Mouse (Mus musculus) yolk sac, embryonic 10.5 days (tissue): ENCODE data around the gene Adat2.

ENCODE experiments used
- DNase-seq: peaks from one replicate; pipeline ENCODE4 v3.0.0-alpha.2; 2017; ENCODE audit warnings: low spot score

Adat2 gene

DNA sequence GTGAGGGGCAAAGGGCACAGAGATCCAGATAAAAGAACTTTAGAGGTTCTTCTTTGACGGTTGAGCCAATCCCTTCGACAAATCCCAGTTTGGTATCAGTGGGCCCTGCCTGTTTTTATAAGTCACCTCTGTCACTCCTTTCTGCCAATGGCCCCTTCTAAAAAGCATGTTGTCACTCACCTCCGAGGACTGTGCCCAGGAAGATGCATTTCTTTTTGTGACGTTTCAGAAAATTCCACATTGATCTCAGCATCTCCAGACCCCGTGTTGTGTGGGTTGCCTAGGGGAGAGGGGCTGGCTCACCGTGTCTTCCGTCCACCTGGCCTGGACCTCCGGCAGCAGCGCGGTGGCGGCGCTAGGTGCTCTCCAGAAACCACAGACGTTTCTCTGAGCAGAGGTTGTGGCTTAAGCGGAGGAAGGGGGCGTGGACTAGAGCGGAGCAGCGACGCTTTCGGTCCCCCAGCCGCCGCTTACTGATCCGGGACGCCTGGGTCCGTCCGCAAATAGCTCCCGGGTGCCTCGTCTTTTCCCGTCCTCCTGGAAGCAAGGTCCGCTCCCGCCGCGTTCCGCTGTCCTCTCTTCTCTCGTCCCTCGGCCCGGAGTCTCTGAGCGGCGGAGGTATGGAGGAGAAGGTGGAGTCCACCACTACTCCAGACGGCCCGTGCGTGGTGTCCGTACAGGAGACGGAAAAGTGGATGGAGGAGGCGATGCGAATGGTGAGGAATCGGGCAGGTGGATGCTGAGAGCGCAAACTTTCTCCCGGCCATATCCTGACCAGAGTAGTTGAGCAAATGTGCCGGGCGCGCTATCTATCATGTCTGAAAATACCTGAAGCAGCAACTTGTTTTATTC, at the start of gene Adat2, which contains the start of gene Pex3:
Gene Adat2, plus strand, starts transcription at position 249 of the 852 bp plus-strand sequence.
Gene Pex3, minus strand, starts transcription at position 497 of the 852 bp plus-strand sequence.
- peak; percentile 89 for DNase-seq

GRCm38 (mm10) chr10:13521857-13522256, 30.8 kb upstream of the Adat2 start:
- DNase-seq: no peak

- DNase-seq: peak; percentile 26
Observed at GRCm38 (mm10) chr10:13528155-13528554, 24.5 kb upstream of the Adat2 start.

DNA sequence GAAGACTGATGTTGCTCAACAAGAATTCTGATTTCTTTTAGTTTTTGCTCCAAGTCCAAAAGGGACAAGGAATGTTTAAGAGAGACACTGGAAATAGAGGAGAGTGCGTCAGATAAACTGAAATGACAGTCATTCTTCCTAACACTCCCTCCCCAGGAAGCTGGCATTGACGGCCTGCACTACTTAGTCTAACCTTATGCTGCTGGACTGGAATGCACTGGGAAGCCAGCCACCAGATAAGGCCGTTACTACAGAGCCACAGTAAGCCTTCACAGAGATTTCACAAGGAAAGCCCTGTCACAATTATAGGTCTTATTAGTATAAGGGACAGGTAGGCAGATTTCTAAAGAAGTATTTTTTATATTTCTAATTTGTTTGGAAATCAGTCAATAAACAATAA, 17.9 kb upstream of the Adat2 start:
- no peak for DNase-seq

DNA sequence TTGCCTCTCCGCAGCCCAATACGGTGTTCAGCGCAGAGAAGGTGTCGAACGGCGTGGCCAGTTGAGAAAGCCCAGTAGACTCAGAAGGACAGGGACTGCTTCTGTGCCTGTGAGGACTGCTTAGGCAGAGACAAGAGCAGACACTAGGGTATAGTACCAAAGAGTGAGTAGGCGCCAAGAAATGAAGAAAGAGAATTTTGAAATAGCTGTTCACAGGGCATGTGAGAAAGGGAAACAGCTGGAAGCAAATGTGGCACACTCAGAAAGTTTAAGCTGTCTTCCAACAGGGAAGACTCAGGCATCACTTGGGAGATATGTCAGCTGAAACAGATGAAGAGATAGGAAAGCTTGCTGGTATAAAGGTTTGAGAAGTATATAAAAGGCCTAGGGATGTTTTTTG, 16.0 kb upstream of the Adat2 start:
- DNase-seq: no peak

DNA sequence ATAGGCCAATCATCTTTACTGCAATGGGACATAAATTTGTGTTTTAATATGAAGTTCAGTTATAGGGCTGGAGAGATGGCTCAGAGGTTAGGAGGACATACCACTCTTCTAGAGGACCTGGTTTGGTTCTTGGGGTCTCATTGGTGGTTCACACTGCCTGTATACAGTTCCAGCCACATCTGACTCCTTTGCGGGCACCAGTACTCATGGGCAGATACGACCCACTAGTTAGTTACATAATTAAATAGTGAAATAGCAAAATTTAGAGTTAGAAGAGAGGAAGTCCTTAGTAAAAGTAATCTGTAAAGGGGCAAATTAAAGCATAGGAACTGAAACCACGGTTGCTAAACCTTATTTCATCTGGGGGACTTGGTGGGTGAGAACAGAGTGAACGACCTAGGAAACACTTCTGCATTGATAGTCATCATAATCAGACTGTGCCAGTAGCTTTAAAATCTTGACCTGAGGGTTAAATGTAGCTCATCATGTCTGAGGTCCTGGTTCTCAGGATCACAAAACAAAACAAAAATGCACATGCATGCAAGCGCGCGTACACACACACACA, 12.8 kb upstream of the Adat2 start:
- DNase-seq: no peak

- DNase-seq: no peak
Observed at GRCm38 (mm10) chr10:13541721-13542120, 11.0 kb upstream of the Adat2 start.

DNA sequence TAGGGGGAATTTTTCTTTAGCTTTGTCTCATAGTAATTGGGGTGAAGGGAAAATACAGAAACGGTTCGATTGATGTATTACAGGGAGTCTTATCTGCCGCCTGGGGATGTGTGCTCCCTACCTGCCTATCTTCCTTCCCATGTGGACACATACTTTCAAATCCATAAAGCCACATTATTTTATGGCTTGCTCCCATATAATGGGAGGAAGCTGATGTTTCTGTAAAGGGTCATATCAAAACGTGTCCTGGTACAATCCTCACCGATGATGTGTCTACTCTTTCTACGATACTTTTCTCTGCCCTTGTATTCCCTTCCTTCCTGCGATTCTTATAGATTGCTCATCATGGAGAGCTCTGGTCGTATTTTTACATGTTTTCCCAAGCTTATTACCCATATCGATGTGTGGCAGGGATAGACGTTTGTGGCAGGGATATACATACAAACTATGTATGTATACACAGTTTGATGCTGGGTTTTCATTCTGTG, 848 bp downstream of the Adat2 start:
- DNase-seq: no peak

DNA sequence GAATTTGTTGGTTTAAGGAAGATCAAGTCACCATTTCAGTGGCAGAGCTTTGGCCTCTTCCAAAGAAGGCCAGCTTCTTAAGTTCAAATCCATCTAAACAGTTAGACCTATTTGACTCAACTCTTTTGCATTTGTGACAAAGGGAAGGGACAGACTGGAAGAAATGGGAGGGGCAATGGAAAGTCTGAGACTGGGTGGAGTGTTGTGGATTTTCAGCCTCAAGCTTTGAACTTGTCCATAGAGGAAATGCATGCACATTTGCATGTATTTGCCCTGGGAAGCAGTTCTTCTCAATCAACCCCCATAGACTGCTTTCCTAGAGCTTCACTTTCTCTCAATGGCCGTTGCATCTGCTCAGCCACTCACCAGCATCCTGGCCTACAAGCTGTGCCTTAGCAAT, 1.6 kb downstream of the Adat2 start:
- DNase-seq: no peak

GRCm38 (mm10) chr10:13560014-13560674, 7.5 kb downstream of the Adat2 start:
- no peak for DNase-seq

GRCm38 (mm10) chr10:13564364-13565079, 11.8 kb downstream of the Adat2 start:
- DNase-seq: peak; percentile 34

DNA sequence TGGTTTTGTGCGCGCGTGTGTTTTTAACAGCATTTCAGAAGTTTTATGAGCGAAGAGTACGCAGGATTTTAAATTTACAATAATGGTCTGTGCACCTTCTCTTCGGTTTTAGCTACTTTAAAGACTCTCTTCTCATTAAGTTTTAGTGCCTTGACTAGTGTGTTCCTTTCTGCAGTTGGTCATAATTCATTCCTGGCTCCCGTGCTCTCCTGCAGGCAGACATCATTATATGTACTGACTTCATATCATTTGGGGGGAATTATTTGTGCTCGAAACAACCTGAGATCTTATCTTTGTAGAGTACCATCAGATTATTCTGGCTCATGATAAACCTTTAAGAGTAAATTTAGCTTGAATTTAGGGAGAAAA, 12.4 kb downstream of the Adat2 start:
- DNase-seq: no peak

GRCm38 (mm10) chr10:13566393-13566792, 13.7 kb downstream of the Adat2 start:
- DNase-seq: no peak

DNA sequence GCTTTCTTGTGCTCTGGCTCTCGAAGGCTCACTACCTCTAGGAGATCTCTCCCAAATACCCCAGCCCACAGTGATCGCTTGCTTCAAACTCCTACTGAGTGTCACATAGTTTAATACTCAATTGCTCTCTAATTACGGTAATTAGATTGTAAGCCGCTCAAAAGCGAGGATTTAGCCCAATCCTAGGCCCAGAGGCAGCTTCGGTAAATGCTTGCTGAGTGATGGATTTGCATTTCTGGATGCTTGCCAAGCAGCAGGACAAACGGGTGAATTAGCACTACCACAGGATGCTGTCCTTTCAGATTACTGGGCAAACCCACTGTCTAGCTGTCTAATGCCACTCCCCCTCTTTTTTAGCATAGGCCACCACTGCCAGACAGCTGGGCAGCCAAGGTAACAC, 17.1 kb downstream of the Adat2 start:
- no peak for DNase-seq

- no peak for DNase-seq
Observed at GRCm38 (mm10) chr10:13570697-13571538, 18.2 kb downstream of the Adat2 start.

GRCm38 (mm10) chr10:13572003-13572402, 19.3 kb downstream of the Adat2 start:
- DNase-seq: no peak

DNA sequence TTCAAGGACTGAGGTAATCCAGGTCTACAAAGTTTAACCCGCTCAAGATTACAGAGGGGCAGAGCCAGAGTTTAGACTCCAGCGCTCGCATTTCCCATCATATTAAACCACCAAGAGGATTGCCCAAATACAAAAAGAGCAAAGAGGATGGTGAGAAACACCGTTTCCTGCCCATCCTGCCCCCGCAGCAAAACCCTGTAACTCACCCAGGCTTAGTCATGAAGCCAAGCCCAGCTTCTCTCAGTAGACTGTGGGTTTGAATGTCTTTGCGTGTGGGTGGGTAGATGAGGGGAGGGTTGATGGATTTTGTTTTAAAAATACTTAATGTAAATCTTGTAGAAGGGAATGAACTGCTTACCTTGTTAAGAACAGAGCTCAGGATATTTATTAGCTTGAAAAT, 19.7 kb downstream of the Adat2 start:
- no peak for DNase-seq

DNA sequence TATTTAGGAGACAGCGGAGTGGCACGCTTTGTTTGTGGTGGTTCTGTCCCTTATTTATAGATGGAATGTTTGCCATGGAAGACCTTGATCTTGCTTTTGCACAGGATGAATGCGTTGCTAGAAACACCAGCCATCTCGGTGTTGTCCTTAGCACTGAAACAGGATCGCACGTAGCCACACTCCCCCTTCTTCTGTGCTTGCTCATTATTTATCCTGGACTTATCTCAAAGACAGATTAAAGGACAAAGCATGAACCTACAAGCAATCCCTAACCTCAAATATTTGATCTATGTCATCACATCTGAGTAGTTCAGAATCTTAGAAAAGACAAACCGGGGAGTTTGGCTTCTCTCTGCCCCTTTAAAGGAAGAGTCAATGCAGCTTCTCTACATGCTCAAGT, 24.4 kb downstream of the Adat2 start:
- no peak for DNase-seq

DNA sequence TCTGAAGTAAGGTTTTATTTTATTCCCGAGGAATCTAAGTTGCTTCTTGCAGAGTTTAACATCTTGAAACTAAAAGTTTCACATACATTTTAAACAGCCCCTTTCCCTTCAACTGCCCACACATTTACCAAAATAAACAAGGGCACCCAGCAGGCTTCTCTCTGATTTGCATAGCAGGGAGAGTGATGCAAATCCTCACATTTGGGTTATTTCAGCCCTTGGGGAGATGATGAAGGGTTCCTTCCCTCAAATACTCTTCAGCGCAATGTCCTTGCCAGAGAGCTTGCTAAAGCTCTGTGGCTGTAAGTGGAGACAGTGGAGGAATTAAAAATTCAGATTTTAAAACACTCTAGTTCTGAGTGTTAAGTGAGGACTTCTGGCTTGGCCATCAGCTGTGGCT, 35.2 kb downstream of the Adat2 start:
- no peak for DNase-seq

- no peak for DNase-seq
Observed at GRCm38 (mm10) chr10:13592196-13592595, 39.5 kb downstream of the Adat2 start.

- DNase-seq: no peak
Observed at GRCm38 (mm10) chr10:13593529-13593928, 40.8 kb downstream of the Adat2 start.
